Mouse (Mus musculus): ENCODE results near the gene Hemgn. TPM values are rescaled to one million over a fixed set of nuclear protein-coding genes. Genes with fewer than 3 reads are reported as not detected.

Hemgn gene
- total and polyA plus RNA-seq, 2 experiments = not detected

- no peak overlapping the region for H3K27ac ChIP-seq (replicated peaks; ENCODE audit: insufficient read depth, low read depth, low read length)
- H3K9ac ChIP-seq (ENCODE audit: low read depth, low read length) = no peak overlapping the region
- H3K79me2 ChIP-seq (ENCODE audit: control insufficient read depth, insufficient read depth, low read length) = no peaks in the 10 kb centered on the region
- peaks cover 24% of the 10 kb centered on the region for H3K27me3 ChIP-seq (ENCODE audit: control insufficient read depth, insufficient read depth, low read length)
- TF ChIP-seq POLR2A (IDR thresholded peaks at IDR 0.05; ENCODE audit: extremely low read depth, insufficient read depth, low read length) = no peak
- TF ChIP-seq CTCF (IDR thresholded peaks at IDR 0.05; ENCODE audit: low read depth, low read length) = no peak
- DNase-seq (ENCODE audit: extremely low read depth, low read depth, low spot score) = no peak
- WGBS = 62% methylated on average over 5 of the region's 5 CpGs
- H3K4me1 ChIP-seq (ENCODE audit: control insufficient read depth, insufficient read depth, low read length) = no peaks in the 10 kb centered on the region
- H3K36me3 ChIP-seq (ENCODE audit: control insufficient read depth, insufficient read depth, low read length) = no peaks in the 10 kb centered on the region
- H3K4me3 ChIP-seq (ENCODE audit: insufficient read depth, low read depth, low read length) = no peak overlapping the region
Observed at GRCm38 (mm10) chr4:46349530-46349929, 63.8 kb downstream of the Hemgn start.

- H3K9ac ChIP-seq (ENCODE audit: low read depth, low read length) = no peak overlapping the region
- no peaks in the 10 kb centered on the region for H3K4me1 ChIP-seq (ENCODE audit: control insufficient read depth, insufficient read depth, low read length)
- no peaks in the 10 kb centered on the region for H3K79me2 ChIP-seq (ENCODE audit: control insufficient read depth, insufficient read depth, low read length)
- WGBS = 35% methylated on average over 9 of the region's 9 CpGs
- H3K4me3 ChIP-seq (ENCODE audit: insufficient read depth, low read depth, low read length) = no peak overlapping the region
- H3K27ac ChIP-seq (replicated peaks; ENCODE audit: insufficient read depth, low read depth, low read length) = no peak overlapping the region
- H3K27me3 ChIP-seq (ENCODE audit: control insufficient read depth, insufficient read depth, low read length) = peaks cover 30% of the 10 kb centered on the region
- no peak for TF ChIP-seq CTCF (IDR thresholded peaks at IDR 0.05; ENCODE audit: low read depth, low read length)
- no peak for DNase-seq (ENCODE audit: extremely low read depth, low read depth, low spot score)
- H3K36me3 ChIP-seq (ENCODE audit: control insufficient read depth, insufficient read depth, low read length) = no peaks in the 10 kb centered on the region
Observed at GRCm38 (mm10) chr4:46348897-46349296, 64.4 kb downstream of the Hemgn start.

GRCm38 (mm10) chr4:46347580-46348515 lies 65.5 kb downstream of the Hemgn start:
- Histone ChIP-seq H3K4me1 (ENCODE audit: control insufficient read depth, insufficient read depth, low read length) (no peaks in the 10 kb centered on the region), H3K27me3 (ENCODE audit: control insufficient read depth, insufficient read depth, low read length) (peaks cover 34% of the 10 kb centered on the region), H3K36me3 (ENCODE audit: control insufficient read depth, insufficient read depth, low read length) (no peaks in the 10 kb centered on the region), H3K79me2 (ENCODE audit: control insufficient read depth, insufficient read depth, low read length) (no peaks in the 10 kb centered on the region), H3K4me3 (ENCODE audit: insufficient read depth, low read depth, low read length) (no peak overlapping the region), H3K9ac (ENCODE audit: low read depth, low read length) (no peak overlapping the region), H3K27ac (replicated peaks; ENCODE audit: insufficient read depth, low read depth, low read length) (no peak overlapping the region)
- WGBS = 10% methylated on average over 41 of the region's 41 CpGs
- no peak for DNase-seq (ENCODE audit: extremely low read depth, low read depth, low spot score)
- TF ChIP-seq POLR2A (IDR thresholded peaks at IDR 0.05; ENCODE audit: extremely low read depth, insufficient read depth, low read length) = no peak
- TF ChIP-seq CTCF (IDR thresholded peaks at IDR 0.05; ENCODE audit: low read depth, low read length) = no peak

GRCm38 (mm10) chr4:46347141-46347540 lies 66.2 kb downstream of the Hemgn start:
- Histone ChIP-seq H3K27ac (replicated peaks; ENCODE audit: insufficient read depth, low read depth, low read length) (no peak overlapping the region), H3K9ac (ENCODE audit: low read depth, low read length) (no peak overlapping the region), H3K4me3 (ENCODE audit: insufficient read depth, low read depth, low read length) (no peak overlapping the region), H3K79me2 (ENCODE audit: control insufficient read depth, insufficient read depth, low read length) (no peaks in the 10 kb centered on the region), H3K4me1 (ENCODE audit: control insufficient read depth, insufficient read depth, low read length) (no peaks in the 10 kb centered on the region), H3K27me3 (ENCODE audit: control insufficient read depth, insufficient read depth, low read length) (peaks cover 32% of the 10 kb centered on the region), H3K36me3 (ENCODE audit: control insufficient read depth, insufficient read depth, low read length) (no peaks in the 10 kb centered on the region)
- whole genome bisulfite sequencing = 17% methylated on average over 4 of the region's 4 CpGs
- TF ChIP-seq CTCF (IDR thresholded peaks at IDR 0.05; ENCODE audit: low read depth, low read length) (no peak), POLR2A (IDR thresholded peaks at IDR 0.05; ENCODE audit: extremely low read depth, insufficient read depth, low read length) (no peak)
- no peak for DNase-seq (ENCODE audit: extremely low read depth, low read depth, low spot score)

GRCm38 (mm10) chr4:46346221-46346620 lies 67.1 kb downstream of the Hemgn start:
- Histone ChIP-seq H3K4me3 (ENCODE audit: insufficient read depth, low read depth, low read length) (no peak overlapping the region), H3K79me2 (ENCODE audit: control insufficient read depth, insufficient read depth, low read length) (no peaks in the 10 kb centered on the region), H3K27ac (replicated peaks; ENCODE audit: insufficient read depth, low read depth, low read length) (no peak overlapping the region), H3K4me1 (ENCODE audit: control insufficient read depth, insufficient read depth, low read length) (no peaks in the 10 kb centered on the region), H3K9ac (ENCODE audit: low read depth, low read length) (no peak overlapping the region), H3K27me3 (ENCODE audit: control insufficient read depth, insufficient read depth, low read length) (peaks cover 32% of the 10 kb centered on the region), H3K36me3 (ENCODE audit: control insufficient read depth, insufficient read depth, low read length) (no peaks in the 10 kb centered on the region)
- no peak for TF ChIP-seq POLR2A (IDR thresholded peaks at IDR 0.05; ENCODE audit: extremely low read depth, insufficient read depth, low read length)
- TF ChIP-seq CTCF (IDR thresholded peaks at IDR 0.05; ENCODE audit: low read depth, low read length) = no peak
- 37% methylated on average over 6 of the region's 6 CpGs for whole genome bisulfite sequencing
- DNase-seq (ENCODE audit: extremely low read depth, low read depth, low spot score) = no peak

GRCm38 (mm10) chr4:46345773-46346100 lies 67.6 kb downstream of the Hemgn start:
- no peak overlapping the region for H3K27ac ChIP-seq (replicated peaks; ENCODE audit: insufficient read depth, low read depth, low read length)
- no peak overlapping the region for H3K9ac ChIP-seq (ENCODE audit: low read depth, low read length)
- no peak overlapping the region for H3K4me3 ChIP-seq (ENCODE audit: insufficient read depth, low read depth, low read length)
- 29% methylated on average over 3 of the region's 3 CpGs for WGBS
- H3K79me2 ChIP-seq (ENCODE audit: control insufficient read depth, insufficient read depth, low read length) = no peaks in the 10 kb centered on the region
- H3K36me3 ChIP-seq (ENCODE audit: control insufficient read depth, insufficient read depth, low read length) = no peaks in the 10 kb centered on the region
- H3K4me1 ChIP-seq (ENCODE audit: control insufficient read depth, insufficient read depth, low read length) = no peaks in the 10 kb centered on the region
- no peak for DNase-seq (ENCODE audit: extremely low read depth, low read depth, low spot score)
- TF ChIP-seq POLR2A (IDR thresholded peaks at IDR 0.05; ENCODE audit: extremely low read depth, insufficient read depth, low read length) (no peak), CTCF (IDR thresholded peaks at IDR 0.05; ENCODE audit: low read depth, low read length) (no peak)
- H3K27me3 ChIP-seq (ENCODE audit: control insufficient read depth, insufficient read depth, low read length) = peaks cover 32% of the 10 kb centered on the region
